Mouse (Mus musculus) yolk sac, embryonic 10.5 days (tissue): Measurements from ENCODE around the gene Gpr35.
"Not testable (repeated sequence)": the region's sequence is repeated elsewhere in the genome, so short reads cannot be mapped to it uniquely, and the experiment has no call there.

Experiments used
- DNase-seq: peaks from one replicate; pipeline ENCODE4 v3.0.0-alpha.2; 2017; ENCODE audit warnings: low spot score

Gene Gpr35

GRCm38 (mm10) chr1:92933611-92934010 lies 17.1 kb upstream of the Gpr35 start:
- DNase-seq = no peak

- DNase-seq = peak; percentile 96
Measured at GRCm38 (mm10) chr1:92934182-92934827, 16.4 kb upstream of the Gpr35 start, which contains the start of gene Capn10. Capn10 (plus strand) TSS chr1:92934376.

DNA sequence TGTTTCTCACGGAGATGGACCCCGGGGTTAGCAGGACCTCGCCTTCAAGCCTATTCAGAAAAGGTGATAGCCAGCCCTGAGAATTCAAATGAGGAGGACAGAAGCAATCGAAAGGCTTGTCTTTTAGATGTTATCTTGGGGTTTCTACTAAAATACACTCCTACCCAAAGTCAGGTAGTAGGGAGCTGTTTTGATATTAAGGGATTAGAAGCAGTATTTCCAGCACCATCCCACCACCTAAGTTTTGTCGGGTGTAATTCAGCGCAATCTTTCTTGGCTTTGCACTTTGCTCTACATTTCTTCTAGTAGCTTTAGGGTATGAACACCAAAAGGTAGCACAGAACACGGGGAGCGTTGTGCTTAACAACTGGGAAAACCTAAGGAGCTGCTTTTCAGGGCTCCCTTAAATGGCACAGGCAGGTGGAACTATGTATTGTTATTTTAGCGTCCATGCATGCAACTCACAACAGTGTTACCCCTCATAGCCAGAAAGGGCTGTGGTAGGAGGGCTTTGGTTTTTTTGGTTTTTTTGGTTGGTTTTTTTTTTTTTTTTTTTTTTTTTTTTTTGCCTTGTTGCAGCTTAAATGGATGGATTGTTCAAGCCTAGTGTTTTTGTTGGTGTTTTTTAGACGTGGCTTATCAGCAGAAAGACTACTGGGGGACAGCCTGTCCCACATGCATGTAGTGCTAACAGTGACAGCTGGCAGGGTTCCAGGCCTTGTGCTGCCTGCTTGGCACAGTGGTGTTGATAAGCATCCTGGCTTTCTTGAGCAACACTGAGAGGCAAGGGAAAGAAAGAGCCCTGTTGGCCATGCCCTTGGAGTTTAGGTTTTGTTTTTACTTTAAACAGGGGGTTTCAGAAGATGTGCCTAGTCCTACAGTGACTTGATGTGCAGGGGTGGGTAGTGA lies 15.4 kb upstream of the Gpr35 start:
- DNase-seq = no peak

DNA sequence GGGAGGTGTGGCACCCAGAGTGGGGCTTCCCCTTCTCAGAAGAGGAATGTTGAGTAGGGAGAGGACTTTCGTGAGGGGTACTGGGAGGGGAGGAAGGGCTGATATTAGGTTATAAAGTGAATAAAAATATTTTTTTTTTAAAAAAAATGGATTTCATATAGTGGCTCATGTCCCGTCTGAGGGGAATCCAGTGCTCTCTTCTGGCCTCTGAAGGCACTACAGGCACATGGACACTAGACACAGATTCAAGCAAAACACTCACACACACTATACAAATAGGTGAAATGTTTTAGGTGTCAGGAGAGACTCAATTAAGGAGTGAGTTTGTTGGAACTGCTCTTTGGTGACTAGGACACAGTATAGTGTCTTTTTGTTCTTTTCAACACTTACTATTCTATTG lies 14.7 kb upstream of the Gpr35 start:
- no peak for DNase-seq

GRCm38 (mm10) chr1:92936467-92936866 lies 14.2 kb upstream of the Gpr35 start:
- peak; percentile 65 for DNase-seq

GRCm38 (mm10) chr1:92937797-92938196 lies 12.9 kb upstream of the Gpr35 start:
- DNase-seq = no peak

- no peak for DNase-seq
Measured at GRCm38 (mm10) chr1:92939746-92940145, 10.9 kb upstream of the Gpr35 start.

DNA sequence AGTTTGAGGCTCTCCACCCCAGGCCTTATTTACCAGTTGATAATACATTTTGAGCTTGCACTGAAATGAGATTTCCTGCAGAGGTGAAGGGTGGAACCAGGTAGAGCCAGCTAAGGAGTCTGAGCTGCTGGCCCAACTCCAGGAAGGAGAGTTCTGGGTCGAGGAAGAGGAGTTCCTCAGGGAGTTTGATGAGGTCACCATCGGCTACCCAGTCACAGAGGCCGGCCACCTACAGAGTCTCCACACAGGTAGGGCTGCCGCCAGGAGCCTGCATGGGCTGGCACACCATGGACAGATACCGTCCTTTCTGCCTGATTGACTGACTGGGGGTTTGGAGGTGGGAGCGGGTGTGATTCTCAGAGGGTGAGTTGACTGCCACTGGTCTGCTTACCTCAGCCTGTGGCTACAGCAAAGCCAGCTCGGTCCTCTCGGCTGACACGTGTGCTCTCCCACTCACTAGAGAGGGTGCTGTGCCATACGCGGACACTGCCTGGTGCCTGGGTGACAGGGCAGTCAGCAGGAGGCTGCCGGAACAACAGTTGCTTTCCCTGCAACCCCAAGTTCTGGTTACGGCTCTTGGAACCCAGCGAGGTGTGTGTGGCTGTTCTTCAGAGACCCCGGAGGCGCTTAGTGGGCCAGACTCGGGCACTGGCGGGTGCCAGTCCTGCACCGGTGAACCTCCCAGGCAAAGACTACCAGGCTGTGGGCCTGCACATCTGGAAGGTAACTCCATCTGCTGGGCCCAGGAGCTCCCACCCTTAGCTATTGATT lies 7.3 kb upstream of the Gpr35 start:
- DNase-seq = no peak

DNA sequence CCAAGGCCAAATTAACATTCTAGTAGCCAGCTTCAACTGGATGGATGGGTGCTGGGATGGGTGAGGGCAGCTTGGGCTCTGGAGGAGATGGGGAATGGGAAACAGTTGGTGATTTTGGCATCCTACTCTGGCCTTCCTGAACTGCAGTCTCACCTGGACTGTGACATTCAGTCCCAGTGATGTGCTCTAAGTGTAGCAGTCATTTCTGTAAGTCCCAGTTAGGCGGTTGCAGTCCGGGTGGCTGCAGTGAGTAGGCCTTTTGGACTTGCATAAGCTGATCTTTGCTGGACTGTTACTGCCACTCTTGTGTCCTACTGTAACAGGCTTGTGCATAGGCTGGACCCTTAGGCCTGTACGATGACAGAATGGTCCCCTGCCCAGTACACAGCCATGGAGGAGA lies 2.7 kb upstream of the Gpr35 start:
- DNase-seq = no peak

DNA sequence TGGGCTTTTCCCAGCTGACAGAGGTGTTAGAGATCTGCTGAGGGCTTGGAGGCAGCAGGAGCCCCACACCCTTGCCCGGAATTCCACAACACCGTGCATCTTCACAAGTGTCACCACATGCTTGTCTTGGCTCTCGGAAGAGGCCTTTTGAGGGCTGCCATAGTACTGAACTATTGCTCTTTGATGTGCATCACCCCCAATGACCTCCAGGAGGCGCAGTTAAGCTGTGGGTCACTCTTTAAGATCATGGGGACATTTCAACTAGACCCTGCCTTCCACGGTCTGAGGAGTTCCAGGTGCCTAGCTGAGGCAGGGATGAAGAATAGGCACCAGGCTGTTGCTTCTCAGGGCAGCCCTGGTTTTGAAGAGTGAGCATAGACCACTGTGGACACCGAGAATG lies 1.2 kb upstream of the Gpr35 start:
- no peak for DNase-seq

DNA sequence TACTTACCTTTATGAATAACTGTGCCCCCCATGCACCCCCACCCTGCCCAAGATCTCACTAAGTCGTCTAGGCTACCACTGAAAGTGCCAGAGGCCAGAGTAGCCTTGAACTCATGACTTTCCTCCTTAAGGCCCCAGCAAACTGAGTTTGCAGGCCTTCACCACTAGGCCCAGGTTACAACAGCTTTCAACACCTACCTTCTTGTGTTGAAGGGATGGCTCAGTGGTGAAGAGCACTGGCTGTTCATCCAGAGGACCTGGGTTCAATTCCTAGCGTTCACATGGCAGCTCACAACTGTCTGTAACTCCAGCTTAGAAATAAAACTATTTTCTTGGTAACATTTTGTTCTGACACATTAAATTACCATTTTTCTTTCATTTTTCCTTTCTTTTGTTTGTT lies 3.0 kb downstream of the Gpr35 start:
- DNase-seq = no peak

DNA sequence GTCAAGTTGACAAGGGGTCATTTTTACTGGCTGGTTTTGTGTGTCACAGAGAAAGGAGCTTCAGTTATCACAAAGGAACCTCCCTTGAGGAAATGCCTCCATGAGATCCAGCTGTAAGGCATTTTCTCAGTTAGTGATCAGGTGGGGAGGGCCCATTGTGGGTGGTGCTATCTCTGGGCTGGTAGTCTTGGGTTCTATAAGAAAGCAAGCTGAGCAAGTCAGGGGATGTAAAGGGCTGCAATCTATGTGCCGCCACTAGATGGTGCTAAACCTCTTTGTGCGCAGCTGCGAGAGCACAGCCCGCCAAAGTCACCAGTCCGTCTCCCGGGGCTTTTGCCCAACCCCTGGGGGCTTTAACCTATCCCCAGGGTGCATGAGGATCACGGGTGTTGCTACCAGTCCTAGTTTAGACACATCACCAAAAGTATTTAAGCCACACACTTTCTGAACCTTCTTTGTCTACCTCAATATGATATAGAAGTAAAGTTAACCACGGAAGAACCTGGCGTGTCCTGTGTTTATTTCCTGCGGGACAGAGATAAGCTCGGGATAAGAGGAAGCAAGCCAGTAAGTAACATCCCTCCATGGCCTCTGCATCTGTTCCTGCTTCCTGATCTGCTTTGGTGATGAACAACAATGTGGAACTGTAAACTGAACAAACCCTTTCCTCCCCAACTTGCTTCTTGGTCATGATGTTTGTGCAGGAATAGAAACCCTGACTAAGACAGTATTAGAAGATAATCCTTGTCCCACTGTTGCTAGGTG lies 6.1 kb downstream of the Gpr35 start:
- DNase-seq = not testable (repeated sequence)

DNA sequence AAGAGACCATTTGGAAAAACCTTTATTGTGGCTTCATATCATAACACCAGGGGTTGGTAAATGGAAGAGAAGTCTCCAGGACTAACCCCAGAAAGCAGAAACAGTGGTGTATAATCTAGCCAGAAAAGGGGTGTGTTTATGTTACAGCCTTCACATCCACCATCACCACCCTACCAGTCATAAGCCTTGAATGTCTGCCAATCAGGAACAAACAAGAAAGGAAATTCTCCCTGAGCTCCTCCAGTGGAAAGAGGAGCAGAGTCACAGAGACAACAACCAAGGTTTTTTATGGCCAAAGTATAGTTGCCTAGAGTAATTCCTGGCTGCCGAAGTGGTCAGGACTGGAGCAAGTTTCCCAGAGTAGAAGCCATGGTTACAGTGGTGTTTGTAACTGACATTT lies 8.3 kb downstream of the Gpr35 start:
- DNase-seq = no peak

- DNase-seq = not testable (repeated sequence)
Measured at GRCm38 (mm10) chr1:92970791-92971190, 20.1 kb downstream of the Gpr35 start.

- no peak for DNase-seq
Measured at GRCm38 (mm10) chr1:92971879-92972795, 21.5 kb downstream of the Gpr35 start.

GRCm38 (mm10) chr1:92972854-92973253 lies 22.2 kb downstream of the Gpr35 start:
- DNase-seq = no peak

DNA sequence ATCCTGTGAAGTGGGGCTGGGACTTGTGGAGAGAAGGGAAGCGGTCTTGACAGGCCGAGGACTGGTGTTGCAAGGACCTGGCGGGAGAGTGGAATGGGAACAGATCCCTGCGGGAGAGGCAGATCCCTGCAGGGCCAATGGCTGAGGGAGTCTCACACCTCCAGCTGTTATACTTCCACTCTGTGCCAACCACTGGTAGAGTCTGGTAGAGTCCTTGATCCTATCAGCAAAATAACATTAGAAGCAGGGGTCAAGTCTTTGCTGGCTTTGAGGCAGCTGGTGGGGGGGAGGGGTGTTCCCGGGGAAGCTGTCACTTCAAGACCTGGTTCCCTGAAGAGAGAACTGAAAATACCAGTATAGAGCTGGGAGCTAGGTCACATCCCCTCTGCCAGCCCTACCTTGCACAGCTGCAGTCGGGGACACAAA lies 25.5 kb downstream of the Gpr35 start:
- DNase-seq = no peak

- DNase-seq = no peak
Measured at GRCm38 (mm10) chr1:92978645-92979044, 28.0 kb downstream of the Gpr35 start.

- no peak for DNase-seq
Measured at GRCm38 (mm10) chr1:92979073-92979602, 28.5 kb downstream of the Gpr35 start.

GRCm38 (mm10) chr1:92981056-92981845 lies 30.6 kb downstream of the Gpr35 start:
- DNase-seq = no peak
